Mouse (Mus musculus): Measurements from ENCODE around the gene She. TPM values are rescaled to one million over a fixed set of nuclear protein-coding genes. Genes with fewer than 3 reads are reported as not detected.

Gene She
- polyA plus RNA-seq, 1 experiment from 2014 or later = 2.6 TPM

DNA sequence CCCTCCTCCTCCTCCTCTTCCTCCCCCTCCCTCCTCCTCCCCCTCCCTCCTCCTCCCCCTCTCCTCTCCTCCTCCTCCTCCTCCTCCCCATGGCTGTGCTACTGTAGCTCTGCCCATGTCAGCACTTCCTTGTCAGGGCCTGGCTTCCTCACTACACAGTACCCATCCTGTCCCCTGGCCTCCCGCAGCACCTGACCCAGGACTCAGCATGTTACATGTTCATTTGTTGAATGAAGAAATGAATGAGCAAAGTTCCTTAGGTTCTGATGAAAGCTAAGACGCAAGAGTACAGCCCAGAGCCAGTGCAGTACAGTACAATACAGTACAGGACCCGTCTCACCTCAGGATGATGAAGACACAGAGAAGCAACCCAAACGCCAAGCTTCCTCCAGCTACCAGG lies 45.3 kb downstream of the She start:
- WGBS = 73% methylated on average over 4 of the region's 4 CpGs
- ATAC-seq (ENCODE audit: low FRiP score, low read depth) = no peak
- H3K9ac ChIP-seq (replicated peaks) = no peak overlapping the region
- no peak overlapping the region for H3K4me2 ChIP-seq (replicated peaks)
- H3K36me3 ChIP-seq = no peaks in the 10 kb centered on the region
- H3K4me3 ChIP-seq = no peak overlapping the region
- no peaks in the 10 kb centered on the region for H3K9me3 ChIP-seq
- H3K4me1 ChIP-seq = peaks cover 4% of the 10 kb centered on the region; the same call in 1 of the 2 replicates
- H3K27me3 ChIP-seq = peaks cover 76% of the 10 kb centered on the region
- H3K27ac ChIP-seq (replicated peaks) = no peak overlapping the region

- no peak overlapping the region for H3K4me3 ChIP-seq
- WGBS = 76% methylated on average over 8 of the region's 8 CpGs
- H3K27ac ChIP-seq (replicated peaks) = no peak overlapping the region
- no peaks in the 10 kb centered on the region for H3K36me3 ChIP-seq
- no peak for ATAC-seq (ENCODE audit: low FRiP score, low read depth)
- no peak overlapping the region for H3K9ac ChIP-seq (replicated peaks)
- H3K4me1 ChIP-seq = peaks cover 4% of the 10 kb centered on the region; the same call in 1 of the 2 replicates
- H3K27me3 ChIP-seq = peaks cover 76% of the 10 kb centered on the region
- no peak overlapping the region for H3K4me2 ChIP-seq (replicated peaks)
- no peaks in the 10 kb centered on the region for H3K9me3 ChIP-seq
Measured at GRCm38 (mm10) chr3:89877129-89877528, 46.0 kb downstream of the She start.

GRCm38 (mm10) chr3:89878456-89878855 lies 47.3 kb downstream of the She start:
- Histone ChIP-seq H3K27ac (replicated peaks) (no peak overlapping the region), H3K4me3 (no peak overlapping the region), H3K4me1 (peaks cover 4% of the 10 kb centered on the region; the same call in 1 of the 2 replicates), H3K4me2 (replicated peaks) (no peak overlapping the region), H3K9ac (replicated peaks) (no peak overlapping the region), H3K36me3 (no peaks in the 10 kb centered on the region), H3K9me3 (no peaks in the 10 kb centered on the region), H3K27me3 (peaks cover 86% of the 10 kb centered on the region)
- WGBS = 2% methylated on average over 3 of the region's 3 CpGs
- ATAC-seq (ENCODE audit: low FRiP score, low read depth) = no peak

- no peak for ATAC-seq (ENCODE audit: low FRiP score, low read depth)
- no peak overlapping the region for H3K27ac ChIP-seq (replicated peaks)
- 68% methylated on average over 3 of the region's 3 CpGs for WGBS
Measured at GRCm38 (mm10) chr3:89879326-89879725, 48.2 kb downstream of the She start.

DNA sequence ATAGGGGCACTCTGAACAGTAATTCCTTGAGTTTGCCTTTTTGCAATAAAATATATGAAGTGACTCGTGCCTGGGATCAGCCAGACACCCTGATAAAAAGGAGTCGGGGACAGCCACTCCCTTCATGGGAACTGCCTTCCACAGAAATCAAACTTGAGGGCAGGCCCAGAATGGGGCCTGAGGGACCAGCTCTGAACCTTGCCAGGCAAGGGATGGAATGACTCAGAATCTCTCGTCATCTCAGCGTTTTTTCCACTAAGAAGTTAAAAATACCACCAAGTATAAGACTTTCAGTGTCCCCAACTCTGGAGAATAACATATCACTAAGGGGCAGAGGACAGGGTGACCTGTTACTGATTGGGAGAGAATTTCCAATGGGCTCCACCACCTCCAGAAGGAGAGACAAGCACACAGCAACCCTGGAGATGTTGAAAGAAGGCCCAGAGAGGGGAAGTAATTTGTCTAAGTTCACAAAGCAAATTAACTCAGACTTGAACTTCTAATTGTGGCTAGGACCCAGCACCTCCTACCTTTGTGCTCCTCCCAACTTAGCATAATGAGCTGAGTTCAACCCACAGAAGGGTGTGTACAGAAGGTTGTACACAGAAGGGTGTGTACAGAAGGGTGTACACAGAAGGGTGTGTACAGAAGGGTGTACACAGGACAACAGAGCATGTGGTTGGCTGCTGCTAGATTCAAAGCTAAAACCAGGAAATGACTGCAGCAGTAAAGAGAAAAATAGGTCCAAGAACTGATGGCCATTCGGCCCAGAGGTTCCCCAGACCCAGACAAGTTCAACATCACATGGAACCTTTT lies 49.1 kb downstream of the She start:
- H3K4me3 ChIP-seq = no peak overlapping the region
- H3K27me3 ChIP-seq = peaks cover 72% of the 10 kb centered on the region
- no peaks in the 10 kb centered on the region for H3K36me3 ChIP-seq
- no peak overlapping the region for H3K9ac ChIP-seq (replicated peaks)
- 80% methylated on average over 5 of the region's 5 CpGs for WGBS
- H3K4me1 ChIP-seq = peaks cover 4% of the 10 kb centered on the region; the same call in 1 of the 2 replicates
- no peak for ATAC-seq (ENCODE audit: low FRiP score, low read depth)
- H3K9me3 ChIP-seq = no peaks in the 10 kb centered on the region
- no peak overlapping the region for H3K4me2 ChIP-seq (replicated peaks)
- no peak overlapping the region for H3K27ac ChIP-seq (replicated peaks)

More at GRCm38 (mm10) chr3:89879326-89879725, 48.2 kb downstream of the She start:
- Histone ChIP-seq H3K4me2 (replicated peaks) (no peak overlapping the region), H3K9ac (replicated peaks) (no peak overlapping the region), H3K27me3 (peaks cover 81% of the 10 kb centered on the region), H3K4me1 (peaks cover 4% of the 10 kb centered on the region; the same call in 1 of the 2 replicates), H3K4me3 (no peak overlapping the region), H3K9me3 (no peaks in the 10 kb centered on the region), H3K36me3 (no peaks in the 10 kb centered on the region)

- no peaks in the 10 kb centered on the region for H3K36me3 ChIP-seq
- no peaks in the 10 kb centered on the region for H3K9me3 ChIP-seq
- 76% methylated on average over 8 of the region's 8 CpGs for WGBS
- H3K27me3 ChIP-seq = peaks cover 62% of the 10 kb centered on the region
- no peak overlapping the region for H3K4me2 ChIP-seq (replicated peaks)
- H3K27ac ChIP-seq (replicated peaks) = no peak overlapping the region
- H3K4me3 ChIP-seq = no peak overlapping the region
- peaks cover 4% of the 10 kb centered on the region; the same call in 1 of the 2 replicates for H3K4me1 ChIP-seq
- ATAC-seq (ENCODE audit: low FRiP score, low read depth) = no peak
- no peak overlapping the region for H3K9ac ChIP-seq (replicated peaks)
Measured at GRCm38 (mm10) chr3:89882556-89883181, 51.5 kb downstream of the She start.

GRCm38 (mm10) chr3:89883582-89884041 lies 52.4 kb downstream of the She start:
- Histone ChIP-seq H3K36me3 (no peaks in the 10 kb centered on the region), H3K9me3 (no peaks in the 10 kb centered on the region), H3K4me1 (peaks cover under 1% of the 10 kb centered on the region; the same call in 1 of the 2 replicates), H3K4me2 (replicated peaks) (no peak overlapping the region), H3K27me3 (peaks cover 57% of the 10 kb centered on the region), H3K27ac (replicated peaks) (no peak overlapping the region), H3K9ac (replicated peaks) (no peak overlapping the region), H3K4me3 (no peak overlapping the region)
- 85% methylated on average over 4 of the region's 4 CpGs for WGBS
- no peak for ATAC-seq (ENCODE audit: low FRiP score, low read depth)

DNA sequence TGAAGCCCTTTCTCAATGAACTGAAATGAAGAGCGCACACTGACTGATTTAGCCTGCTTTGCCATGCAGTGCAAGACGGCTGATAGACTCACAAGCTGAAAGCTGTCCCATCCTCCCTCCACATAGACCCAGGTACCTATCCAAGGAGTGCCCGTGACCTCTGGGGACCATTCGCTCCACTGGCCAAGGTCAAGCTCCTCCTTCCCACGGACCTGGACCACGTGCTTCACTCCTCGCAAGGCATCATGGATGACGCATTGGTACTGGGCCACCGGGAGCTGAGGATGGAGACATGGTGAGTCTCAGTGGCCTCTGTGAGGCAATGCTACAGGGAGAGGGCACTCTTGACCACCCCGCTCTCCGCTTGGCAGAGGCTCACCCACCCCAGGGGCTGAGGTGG lies 54.6 kb downstream of the She start:
- no peak overlapping the region for H3K27ac ChIP-seq (replicated peaks)
- ATAC-seq (ENCODE audit: low FRiP score, low read depth) = no peak
- no peak overlapping the region for H3K9ac ChIP-seq (replicated peaks)
- no peaks in the 10 kb centered on the region for H3K36me3 ChIP-seq
- WGBS = 92% methylated on average over 11 of the region's 11 CpGs
- no peak overlapping the region for H3K4me3 ChIP-seq
- H3K4me1 ChIP-seq = no peaks in the 10 kb centered on the region
- H3K27me3 ChIP-seq = peaks cover 40% of the 10 kb centered on the region
- no peaks in the 10 kb centered on the region for H3K9me3 ChIP-seq
- no peak overlapping the region for H3K4me2 ChIP-seq (replicated peaks)

GRCm38 (mm10) chr3:89887582-89888230 lies 56.5 kb downstream of the She start:
- WGBS = 93% methylated on average over 7 of the region's 7 CpGs
- Histone ChIP-seq H3K27me3 (peaks cover 26% of the 10 kb centered on the region), H3K36me3 (no peaks in the 10 kb centered on the region), H3K9ac (replicated peaks) (no peak overlapping the region), H3K4me3 (no peak overlapping the region), H3K4me1 (no peaks in the 10 kb centered on the region), H3K9me3 (no peaks in the 10 kb centered on the region), H3K4me2 (replicated peaks) (no peak overlapping the region), H3K27ac (replicated peaks) (no peak overlapping the region)
- no peak for ATAC-seq (ENCODE audit: low FRiP score, low read depth)

- 75% methylated on average over 8 of the region's 8 CpGs for WGBS
Measured at GRCm38 (mm10) chr3:89889841-89890430, 58.8 kb downstream of the She start.

DNA sequence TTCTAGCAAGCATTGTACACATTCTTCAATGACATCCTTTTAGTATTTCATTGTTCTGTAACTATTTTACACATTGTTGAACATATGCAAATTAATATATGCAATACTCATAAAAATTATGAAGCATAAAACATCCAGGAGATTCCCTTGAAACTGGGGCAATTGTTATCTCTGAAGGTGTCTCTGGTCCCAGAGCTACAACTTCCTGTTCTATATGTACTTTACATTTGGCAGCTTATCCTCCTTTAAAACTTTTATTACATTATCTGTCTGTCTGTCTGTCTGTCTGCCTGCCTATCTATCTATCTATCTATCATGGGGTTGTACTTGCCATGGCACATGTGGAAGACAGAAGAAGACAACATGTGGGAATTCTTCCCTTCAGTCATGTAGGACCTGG lies 60.5 kb downstream of the She start:
- no peaks in the 10 kb centered on the region for H3K9me3 ChIP-seq
- no peak overlapping the region for H3K4me2 ChIP-seq (replicated peaks)
- no peak for ATAC-seq (ENCODE audit: low FRiP score, low read depth)
- peaks cover 3% of the 10 kb centered on the region; the same call in 1 of the 2 replicates for H3K4me1 ChIP-seq
- H3K27me3 ChIP-seq = peaks cover 5% of the 10 kb centered on the region; the same call in 1 of the 2 replicates
- no peak overlapping the region for H3K4me3 ChIP-seq
- H3K36me3 ChIP-seq = no peaks in the 10 kb centered on the region
- H3K27ac ChIP-seq (replicated peaks) = no peak overlapping the region
- H3K9ac ChIP-seq (replicated peaks) = no peak overlapping the region

More at GRCm38 (mm10) chr3:89889841-89890430, 58.8 kb downstream of the She start:
- Histone ChIP-seq H3K27ac (replicated peaks) (no peak overlapping the region), H3K9me3 (no peaks in the 10 kb centered on the region), H3K9ac (replicated peaks) (no peak overlapping the region), H3K27me3 (peaks cover 16% of the 10 kb centered on the region; the same call in 1 of the 2 replicates), H3K4me1 (no peaks in the 10 kb centered on the region), H3K4me3 (no peak overlapping the region), H3K4me2 (replicated peaks) (no peak overlapping the region), H3K36me3 (no peaks in the 10 kb centered on the region)
- no peak for ATAC-seq (ENCODE audit: low FRiP score, low read depth)

All from midbrain, embryonic 12.5 days (tissue).